Mouse (Mus musculus) layer of hippocampus, adult 18-20 months (tissue): Measurements from ENCODE around the gene Camk1d. TPM values are rescaled to one million over a fixed set of nuclear protein-coding genes. Genes with fewer than 3 reads are reported as not detected.
A peak's percentile ranks its signal among the peaks of the same experiment; 100 is the strongest.
"Not testable (repeated sequence)": the region's sequence is repeated elsewhere in the genome, so short reads cannot be mapped to it uniquely, and the experiment has no call there.

ENCODE experiments used
- DNase-seq, 2 experiments: peaks; one replicate each; pipeline ENCODE4 v3.0.0; 2022; ENCODE audit warnings: low spot score in 2 of 2
- total RNA-seq, 2 experiments: library from RNA; stranded (reverse); gene quantifications; 2 replicates each; pipeline ENCODE4 v1.2.3; 2021

The Camk1d gene
- total RNA-seq, 2 experiments from 2014 or later: 160 to 179 TPM

DNA sequence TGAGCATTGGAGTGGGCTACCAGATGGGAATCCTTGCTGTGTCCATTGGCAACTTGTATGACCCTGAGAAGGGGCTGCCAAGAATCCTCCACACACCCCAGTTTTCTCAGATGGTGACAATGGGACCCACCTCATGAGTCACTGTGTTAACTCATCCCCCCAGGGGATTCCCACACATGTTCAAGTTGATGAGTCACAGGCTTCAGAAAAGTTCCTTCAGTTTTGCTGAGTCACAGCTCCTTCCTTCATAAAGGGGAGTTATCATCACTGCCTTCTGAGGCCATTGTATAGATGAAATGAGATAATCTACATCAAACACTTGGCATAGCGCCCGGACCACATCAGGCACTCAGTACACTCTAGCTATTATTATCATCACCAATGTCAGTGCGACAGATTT is 99.4 kb downstream of the Camk1d start:
- peak in 1 of 2 experiments; percentile 65 for DNase-seq

DNA sequence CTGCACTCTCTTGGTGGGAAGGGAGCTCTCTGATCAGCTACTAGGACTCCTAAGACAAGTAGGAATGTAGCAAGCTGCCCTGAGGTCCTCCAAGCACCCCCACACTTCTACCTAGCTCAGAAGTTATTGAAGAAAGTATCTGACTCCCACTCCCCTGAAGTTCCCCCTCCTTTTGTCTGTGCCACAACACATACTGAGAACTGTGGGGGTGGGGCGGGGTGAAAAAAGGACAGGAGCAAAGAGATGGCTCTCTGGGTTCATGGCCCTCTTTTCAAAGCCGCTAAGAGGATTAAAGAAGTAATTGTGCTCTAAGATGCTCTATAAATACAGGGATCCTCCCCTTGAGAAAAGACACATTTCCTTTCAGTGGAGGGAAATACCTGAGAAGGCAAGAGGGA is 100.0 kb downstream of the Camk1d start:
- no peak for DNase-seq

GRCm38 (mm10) chr2:5613651-5614307 is 100.5 kb downstream of the Camk1d start:
- DNase-seq: no peak

DNA sequence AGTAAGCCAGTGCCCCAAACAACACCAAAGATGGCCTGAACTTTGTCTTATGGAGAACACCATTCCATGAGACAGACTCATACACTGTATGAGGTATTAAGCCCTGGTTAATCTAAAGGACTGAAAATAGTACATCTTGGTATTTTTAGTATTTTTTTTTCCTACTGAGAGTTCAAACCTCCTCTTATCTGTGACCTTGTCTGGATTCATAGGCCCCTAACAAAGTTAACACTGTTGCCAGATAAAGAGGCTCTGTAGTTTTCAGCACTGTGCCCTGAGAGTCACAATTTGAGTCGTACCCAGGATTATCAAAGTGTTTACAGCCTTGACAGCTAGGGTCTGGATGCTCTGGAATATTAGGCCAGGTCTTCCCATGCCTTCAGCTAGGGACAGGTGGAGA is 102.7 kb downstream of the Camk1d start:
- DNase-seq: no peak

GRCm38 (mm10) chr2:5610521-5610920 is 103.8 kb downstream of the Camk1d start:
- DNase-seq: peak; percentile 75 to 90

GRCm38 (mm10) chr2:5607920-5608841 is 106.1 kb downstream of the Camk1d start:
- DNase-seq: no peak

DNA sequence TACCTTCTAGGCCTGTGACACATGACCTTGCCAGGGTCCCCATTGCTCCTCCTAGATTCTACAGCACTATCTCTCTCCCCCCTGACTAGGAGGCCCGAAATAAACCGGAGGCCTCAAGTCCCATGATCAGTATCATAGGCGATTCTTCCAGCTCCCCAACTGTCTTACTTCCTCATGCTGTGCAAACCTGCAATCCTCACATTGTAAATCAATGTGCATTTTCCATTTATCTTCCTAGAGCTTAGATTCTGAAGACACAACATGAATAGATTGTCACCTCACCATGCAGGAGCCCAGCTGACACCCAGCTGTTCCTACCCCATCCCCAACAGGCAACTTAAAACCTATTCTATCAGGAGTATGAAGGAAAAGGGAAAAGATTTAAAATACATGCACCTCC is 108.5 kb downstream of the Camk1d start:
- DNase-seq: no peak

- DNase-seq: no peak
Observed at GRCm38 (mm10) chr2:5602044-5602443, 112.3 kb downstream of the Camk1d start.

DNA sequence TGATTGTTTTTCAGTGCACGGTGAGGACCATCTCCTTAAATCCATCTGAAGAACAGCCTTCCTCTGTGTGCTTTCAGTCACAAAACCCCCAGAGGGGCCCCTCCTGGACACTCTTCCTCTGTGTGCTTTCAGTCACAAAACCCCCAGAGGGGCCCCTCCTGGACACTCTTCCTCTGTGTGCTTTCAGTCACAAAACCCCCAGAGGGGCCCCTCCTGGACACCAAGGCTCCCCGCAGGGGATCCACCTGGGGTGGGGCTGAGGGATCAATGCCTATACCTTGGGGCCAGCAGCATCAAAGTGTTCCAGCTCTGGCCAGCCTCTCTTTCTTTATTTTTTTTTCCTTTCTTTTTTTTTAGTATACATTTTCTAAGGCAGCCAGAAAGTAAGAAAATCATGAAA is 113.1 kb downstream of the Camk1d start:
- not testable (repeated sequence) for DNase-seq

DNA sequence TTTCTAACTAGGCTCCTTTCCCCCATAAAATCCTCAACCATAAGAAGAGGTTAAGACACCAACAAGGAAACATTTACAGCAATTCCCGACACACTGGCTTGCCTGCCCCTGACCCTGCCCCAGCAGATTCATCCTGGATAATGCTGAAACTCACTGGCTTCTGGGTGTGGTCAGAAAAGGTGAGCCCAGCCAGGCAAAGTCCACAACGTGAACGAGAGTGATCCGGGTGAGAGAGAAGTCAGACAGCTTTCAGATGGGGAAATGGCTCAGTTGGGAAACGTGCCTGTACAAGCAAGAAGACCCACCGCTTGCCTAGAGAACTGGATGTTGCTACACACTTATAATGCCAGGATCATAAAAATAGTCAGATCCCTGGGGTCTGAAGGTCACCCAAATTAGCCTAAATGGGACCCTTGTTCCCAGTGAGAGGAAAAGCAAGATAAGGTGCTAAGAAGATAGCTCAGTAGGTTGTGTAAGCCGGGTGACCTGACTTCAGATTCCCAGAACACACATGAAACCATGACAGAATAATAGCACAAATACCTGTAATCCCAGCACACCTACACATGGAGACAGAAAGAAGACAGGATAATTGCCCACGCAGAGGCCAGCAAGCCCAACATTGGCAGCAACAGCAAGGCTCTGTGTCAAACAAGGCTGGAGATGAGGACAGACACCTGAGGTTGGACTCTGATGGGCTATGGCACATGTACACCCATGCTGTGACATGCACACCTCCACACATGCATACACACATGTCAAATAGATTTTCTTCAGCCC is 113.9 kb downstream of the Camk1d start:
- no peak for DNase-seq

GRCm38 (mm10) chr2:5599713-5600112 is 114.6 kb downstream of the Camk1d start:
- no peak for DNase-seq

DNA sequence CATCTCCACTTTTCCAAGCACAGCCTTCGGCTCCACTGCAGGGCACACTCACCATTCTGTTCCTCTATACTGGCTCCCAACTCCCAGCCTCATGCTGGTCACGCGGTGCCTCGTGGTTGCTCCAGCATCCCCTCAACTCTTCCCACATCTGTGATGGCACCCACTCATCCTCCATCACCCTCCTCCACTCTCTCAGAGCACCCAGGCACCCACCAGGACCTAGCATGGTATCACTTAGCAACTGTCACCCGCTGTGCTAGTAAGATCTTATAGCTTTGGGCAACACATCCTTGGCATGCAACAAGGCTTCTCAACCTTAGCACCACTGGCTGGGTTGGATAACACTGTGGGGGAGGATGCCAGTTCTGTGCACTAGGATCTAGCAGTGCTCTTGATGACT is 115.8 kb downstream of the Camk1d start:
- no peak for DNase-seq

DNA sequence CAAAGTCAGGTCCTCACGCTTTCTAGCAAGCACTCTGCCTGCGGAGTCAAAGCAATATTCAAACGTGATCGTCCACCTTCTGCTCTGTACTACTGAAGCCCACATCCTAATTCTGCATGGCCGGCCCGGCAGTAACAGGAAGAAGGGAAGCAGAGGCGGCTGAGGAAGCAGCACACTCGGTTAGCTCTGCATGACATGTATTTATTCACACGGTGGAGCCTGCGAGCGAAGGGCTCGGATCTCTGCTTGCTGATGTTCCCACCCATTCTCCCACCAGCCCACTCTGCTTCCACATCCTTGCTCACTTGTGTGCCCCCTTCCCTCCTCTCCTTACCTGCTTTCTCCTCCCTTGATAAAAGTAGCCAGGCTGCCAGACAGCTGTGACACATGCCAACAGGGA is 117.4 kb downstream of the Camk1d start:
- peak in 1 of 2 experiments; percentile 46 for DNase-seq

GRCm38 (mm10) chr2:5595356-5596191 is 118.7 kb downstream of the Camk1d start:
- DNase-seq: peak in 1 of 2 experiments; percentile 70

DNA sequence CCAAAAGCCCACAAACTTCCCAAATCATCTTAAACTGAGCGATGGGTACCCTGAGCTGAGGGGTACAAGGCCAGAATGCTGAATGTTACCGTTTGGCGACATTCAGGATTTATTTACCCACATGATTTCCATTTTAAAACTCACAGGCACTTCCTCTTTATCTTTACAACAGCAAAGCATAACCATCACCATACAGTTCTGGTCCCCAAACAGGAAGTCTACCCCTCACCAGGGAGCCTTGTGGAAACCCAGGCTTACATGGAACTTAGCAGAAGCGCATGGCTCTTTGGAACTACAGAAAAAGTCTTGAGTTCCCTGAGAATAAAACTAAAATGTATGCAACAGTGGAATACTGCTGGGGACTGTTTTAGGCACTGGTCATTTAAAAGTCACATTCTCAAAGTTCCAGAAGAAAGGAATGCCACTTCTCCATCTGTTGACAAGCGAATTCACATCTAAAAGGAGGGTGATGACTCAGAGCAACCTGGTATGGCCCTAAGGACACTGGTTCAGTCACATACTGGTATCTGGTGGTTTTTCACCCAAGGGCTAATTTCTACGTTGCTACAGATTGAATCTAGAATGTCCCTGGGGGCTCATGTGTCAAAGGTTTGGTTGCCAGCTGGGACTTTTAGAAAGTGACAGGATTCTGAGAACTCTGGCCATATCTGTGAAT is 121.7 kb downstream of the Camk1d start:
- no peak for DNase-seq

GRCm38 (mm10) chr2:5590074-5590473 is 124.2 kb downstream of the Camk1d start:
- no peak for DNase-seq

GRCm38 (mm10) chr2:5589163-5589562 is 125.2 kb downstream of the Camk1d start:
- DNase-seq: peak; percentile 45 to 80

DNA sequence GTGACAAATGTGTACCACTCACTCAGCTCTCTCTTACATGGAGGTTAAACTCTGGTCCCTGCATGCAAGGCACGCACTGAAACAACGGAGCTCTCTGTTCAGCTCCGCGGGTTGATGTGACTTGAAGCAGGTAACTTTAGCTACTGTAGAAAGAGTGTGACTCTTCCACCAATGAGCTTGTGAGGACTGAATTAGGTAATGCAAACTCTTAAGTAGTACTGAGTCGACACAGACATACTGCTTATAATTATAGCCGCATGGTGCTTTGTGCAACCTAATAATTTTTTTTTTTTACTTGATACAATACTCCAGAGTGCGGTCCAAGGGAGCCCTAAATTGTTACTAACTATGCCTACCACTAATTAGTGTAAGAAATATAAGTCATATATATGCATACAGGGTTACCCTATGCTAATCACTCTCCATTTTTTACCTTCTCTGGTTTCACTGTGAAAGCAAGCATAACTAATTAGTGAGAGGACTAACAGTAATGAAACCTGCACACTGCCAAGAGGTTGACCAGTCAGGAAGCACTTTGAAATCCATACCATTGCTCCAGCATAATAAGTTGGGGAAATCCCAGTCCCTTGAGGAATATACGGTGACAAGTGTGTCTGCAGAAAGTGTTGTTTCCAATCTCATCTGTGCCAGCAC is 125.9 kb downstream of the Camk1d start:
- no peak for DNase-seq

DNA sequence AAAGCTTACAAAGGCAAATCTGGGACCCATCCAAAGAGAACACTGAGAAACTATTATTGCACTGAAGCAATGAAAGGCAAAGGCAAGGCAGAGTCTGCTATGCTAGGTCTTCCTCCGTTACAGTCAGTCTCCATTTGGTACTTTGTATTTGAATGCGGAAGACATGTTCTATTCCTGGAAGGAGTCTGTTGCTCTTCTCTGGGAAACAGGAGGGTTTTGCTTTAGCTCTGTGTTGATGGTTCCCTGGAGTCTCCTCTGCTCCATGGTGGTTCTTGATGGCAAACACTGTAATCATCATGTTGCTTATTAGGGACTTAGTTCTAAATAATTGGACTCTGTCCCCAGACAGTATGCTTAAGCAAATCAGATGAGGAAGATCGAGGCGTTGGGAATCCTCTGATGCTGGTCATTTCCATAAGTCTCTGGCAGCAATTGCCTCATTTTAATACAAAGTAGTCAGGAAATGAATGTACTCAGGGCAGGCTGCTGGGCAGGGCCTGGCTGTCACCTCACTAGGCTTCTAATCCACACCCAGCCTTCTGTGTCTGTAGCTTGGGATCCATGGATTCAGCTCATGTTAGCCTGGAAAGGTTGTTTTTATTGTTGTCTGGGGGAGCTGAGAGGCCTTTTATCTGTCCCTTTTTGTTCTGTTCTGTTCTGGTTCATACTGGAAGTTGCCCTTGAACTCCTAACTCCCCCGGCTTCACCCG is 129.8 kb downstream of the Camk1d start:
- DNase-seq: no peak
